Mouse (Mus musculus) lung, postnatal 0 days (tissue): ENCODE data around the gene Igf2bp3.

ENCODE experiments used
- CTCF ChIP-seq: IDR thresholded peaks from 2 replicates; pipeline ENCODE4 v1.5.1; 2016; ENCODE audit warnings: antibody characterized with exemption, mild to moderate bottlenecking
- EP300 ChIP-seq: IDR thresholded peaks from 2 replicates; pipeline ENCODE4 v1.6.1; 2016; ENCODE audit warnings: antibody characterized with exemption, mild to moderate bottlenecking, control low read depth

- no peak for TF ChIP-seq CTCF
- no peak for TF ChIP-seq EP300
Observed at GRCm38 (mm10) chr6:49146461-49146860, 68.3 kb downstream of the Igf2bp3 start.
